In genomic region chr2:5041854-5042253, GRCm38 (mm10) we compare ENCODE assay signal across 23 mouse cellular contexts. TPM values are rescaled to one million over a fixed set of nuclear protein-coding genes. Genes with fewer than 3 reads are reported as not detected.
DNase-seq lines count a peak whose midpoint lies in the region; ATAC-seq and TF ChIP-seq lines count a peak whose summit lies in the region.
"Had no signal": no experiment of that assay in that cellular context is flagged by ENCODE, and none has a peak within 500 bp of the region (broad histone marks: within the 10 kb centered on the region; RNA-seq: fewer than 3 reads in every experiment).

No protein-coding gene starts in this region.

- H3K4me3 ChIP-seq in heart, embryonic 10.5 days, result no peak overlapping the region
- no peak overlapping the region for H3K4me3 ChIP-seq in liver, embryonic 13.5 days (replicated peaks)
- H3K4me3 ChIP-seq in small intestine, adult 2 months (ENCODE audit: low read depth, low read length), result no peak overlapping the region
- H3K4me3 ChIP-seq in intestine, postnatal 0 days (ENCODE audit: low read depth, low read length), result no peak overlapping the region
- H3K4me3 ChIP-seq: embryonic facial prominence, embryonic 12.5 days; heart, embryonic 12.5 days; hindbrain, embryonic 10.5 days; intestine, embryonic 15.5 days; kidney, embryonic 15.5 days; limb, embryonic 15.5 days; midbrain, embryonic 12.5 days had no signal

- H3K4me1 ChIP-seq in heart, embryonic 10.5 days, result peaks cover 25% of the 10 kb centered on the region; the same call in 1 of the 2 replicates
- peaks cover 67% of the 10 kb centered on the region for H3K4me1 ChIP-seq in liver, embryonic 13.5 days (replicated peaks)
- H3K4me1 ChIP-seq in small intestine, adult 2 months (ENCODE audit: control insufficient read depth, insufficient read depth, insufficient read length, low read length), result peaks cover 25% of the 10 kb centered on the region; the same call in 1 of the 2 replicates
- no peaks in the 10 kb centered on the region for H3K4me1 ChIP-seq in intestine, postnatal 0 days (replicated peaks; ENCODE audit: control insufficient read depth, insufficient read depth, low read length)
- H3K4me1 ChIP-seq: intestine, embryonic 15.5 days had no signal

- no peak for TF ChIP-seq CTCF in small intestine, adult 2 months (IDR thresholded peaks at IDR 0.05; ENCODE audit: extremely low read depth, insufficient read length, insufficient replicate concordance, low read depth, low read length)
- no peak for TF ChIP-seq CTCF in intestine, postnatal 0 days (IDR thresholded peaks at IDR 0.05; ENCODE audit: low read depth)

- 83% methylated on average over 5 of the region's 5 CpGs for WGBS in heart, embryonic 10.5 days
- 22% methylated on average over 5 of the region's 5 CpGs for WGBS in liver, embryonic 13.5 days (ENCODE audit: insufficient replicate concordance)
- WGBS in small intestine, adult 2 months, result 33% methylated on average over 5 of the region's 5 CpGs
- 62% methylated on average over 5 of the region's 5 CpGs for WGBS in intestine, postnatal 0 days

- no peaks in the 10 kb centered on the region for H3K9me3 ChIP-seq in heart, embryonic 10.5 days
- H3K9me3 ChIP-seq in liver, embryonic 13.5 days (replicated peaks), result no peaks in the 10 kb centered on the region
- H3K9me3 ChIP-seq in intestine, postnatal 0 days (ENCODE audit: control insufficient read depth), result no peaks in the 10 kb centered on the region
- H3K9me3 ChIP-seq: embryonic facial prominence, embryonic 12.5 days; heart, embryonic 12.5 days; hindbrain, embryonic 10.5 days; intestine, embryonic 15.5 days; kidney, embryonic 15.5 days; limb, embryonic 15.5 days; midbrain, embryonic 12.5 days had no signal

- H3K36me3 ChIP-seq in heart, embryonic 10.5 days, result no peaks in the 10 kb centered on the region
- H3K36me3 ChIP-seq in liver, embryonic 13.5 days, result peaks cover 40% of the 10 kb centered on the region
- peaks cover 66% of the 10 kb centered on the region for H3K36me3 ChIP-seq in small intestine, adult 2 months (ENCODE audit: control insufficient read depth, insufficient read depth, low read length)
- peaks cover 37% of the 10 kb centered on the region for H3K36me3 ChIP-seq in intestine, postnatal 0 days (ENCODE audit: control insufficient read depth, insufficient read depth)
- H3K36me3 ChIP-seq: embryonic facial prominence, embryonic 12.5 days; heart, embryonic 12.5 days; hindbrain, embryonic 10.5 days; intestine, embryonic 15.5 days; kidney, embryonic 15.5 days; limb, embryonic 15.5 days; midbrain, embryonic 12.5 days had no signal

- H3K27me3 ChIP-seq in heart, embryonic 10.5 days (ENCODE audit: insufficient read depth, poor library complexity, severe bottlenecking), result no peaks in the 10 kb centered on the region
- no peaks in the 10 kb centered on the region for H3K27me3 ChIP-seq in liver, embryonic 13.5 days
- H3K27me3 ChIP-seq in small intestine, adult 2 months (ENCODE audit: control insufficient read depth, insufficient read depth, low read length), result no peaks in the 10 kb centered on the region
- H3K27me3 ChIP-seq in intestine, postnatal 0 days (replicated peaks; ENCODE audit: control insufficient read depth, insufficient read depth, low read length), result no peaks in the 10 kb centered on the region
- H3K27me3 ChIP-seq: embryonic facial prominence, embryonic 12.5 days; heart, embryonic 12.5 days; intestine, embryonic 15.5 days; kidney, embryonic 15.5 days; limb, embryonic 15.5 days; midbrain, embryonic 12.5 days; Patski had no signal

- H3K9ac ChIP-seq in liver, embryonic 13.5 days, result peak overlapping the region; percentile 59; the same call in 1 of the 2 replicates
- H3K9ac ChIP-seq in intestine, postnatal 0 days (ENCODE audit: low read depth, low read length), result no peak overlapping the region
- H3K9ac ChIP-seq: embryonic facial prominence, embryonic 12.5 days; heart, embryonic 12.5 days; intestine, embryonic 15.5 days; kidney, embryonic 15.5 days; limb, embryonic 15.5 days; midbrain, embryonic 12.5 days had no signal

- H3K27ac ChIP-seq in heart, embryonic 10.5 days, result no peak overlapping the region
- peak overlapping the region; percentile 91 for H3K27ac ChIP-seq in liver, embryonic 13.5 days
- H3K27ac ChIP-seq in small intestine, adult 2 months (ENCODE audit: insufficient read depth, low read depth, low read length), result peak overlapping the region; percentile 42; the same call in 1 of the 2 replicates
- H3K27ac ChIP-seq in intestine, postnatal 0 days (ENCODE audit: low read depth, low read length), result no peak overlapping the region
- H3K27ac ChIP-seq: embryonic facial prominence, embryonic 12.5 days; hindbrain, embryonic 10.5 days; intestine, embryonic 15.5 days; kidney, embryonic 15.5 days; limb, embryonic 15.5 days; midbrain, embryonic 12.5 days had no signal

- peak overlapping the region; percentile 60 for H3K4me2 ChIP-seq in liver, embryonic 13.5 days
- H3K4me2 ChIP-seq in intestine, postnatal 0 days (replicated peaks; ENCODE audit: low read depth), result no peak overlapping the region
- H3K4me2 ChIP-seq: embryonic facial prominence, embryonic 12.5 days; heart, embryonic 12.5 days; intestine, embryonic 15.5 days; kidney, embryonic 15.5 days; limb, embryonic 15.5 days; midbrain, embryonic 12.5 days had no signal

- TF ChIP-seq POLR2A in small intestine, adult 2 months (IDR thresholded peaks at IDR 0.05; ENCODE audit: low read depth, low read length), result no peak

- ATAC-seq in liver, embryonic 13.5 days (ENCODE audit: low read depth), result peak; percentile 72
- ATAC-seq in intestine, postnatal 0 days, result no peak
- ATAC-seq: CD4-positive, CD25-positive, alpha-beta regulatory T cell, adult 4 months; forebrain, embryonic 14.5 days; hindbrain, embryonic 16.5 days; intestine, embryonic 15.5 days; Patski had no signal

- peak; percentile 83 for DNase-seq in heart, adult 11 months
- DNase-seq in heart, embryonic 10.5 days (ENCODE audit: low spot score), result no peak
- DNase-seq in c-Kit-positive CD71-positive TER-119-positive erythroid progenitor cells, embryonic 14.5 days (ENCODE audit: low spot score), result peak; percentile 47
- DNase-seq in liver, embryonic 13.5 days, result no peak
- no peak for DNase-seq in frontal cortex, postnatal 25 days (ENCODE audit: low spot score in 2 of 2)
- DNase-seq: adrenal gland, postnatal 36 days; cerebellum, adult 18-20 months; cerebellum, postnatal 14 days; kidney, postnatal 36 days; spleen, adult 18-20 months had no signal

RNA-seq across cellular contexts. Expression of gene Optn, which starts 22.0 kb away (rescaled TPM):
- polyA plus RNA-seq in heart, embryonic 10.5 days (2016; fragmentation: Nextera tagmentation; extraction: Ambion mirVana), result 10.0 and 13.2 TPM in 2 replicates
- polyA plus RNA-seq in liver, embryonic 13.5 days (2015; fragmentation: Nextera tagmentation; extraction: Ambion mirVana), result 15.2 and 18.4 TPM in 2 replicates
- 21.3 and 51.5 TPM in 2 replicates for polyA plus RNA-seq in small intestine, adult 2 months (2012; rRNA removed)
- 62.7 and 74.2 TPM in 2 replicates for polyA plus RNA-seq in intestine, postnatal 0 days (2015; fragmentation: Nextera tagmentation; extraction: Ambion mirVana)

RNA-seq across cellular contexts. Expression of gene Mcm10, which starts 29.3 kb away (rescaled TPM):
- polyA plus RNA-seq in heart, embryonic 10.5 days (2016; fragmentation: Nextera tagmentation; extraction: Ambion mirVana), result 31.8 and 43.5 TPM in 2 replicates
- 39.3 and 47.0 TPM in 2 replicates for polyA plus RNA-seq in liver, embryonic 13.5 days (2015; fragmentation: Nextera tagmentation; extraction: Ambion mirVana)
- 3.3 and 9.1 TPM in 2 replicates for polyA plus RNA-seq in small intestine, adult 2 months (2012; rRNA removed)
- polyA plus RNA-seq in intestine, postnatal 0 days (2015; fragmentation: Nextera tagmentation; extraction: Ambion mirVana), result 9.2 and 9.3 TPM in 2 replicates

Comparison
In these comparisons a context has a peak if more than half of its experiments do, and no peak if none do; other contexts are left out.
1. DNase-seq: peak in heart, adult 11 months (single experiment) and c-Kit-positive CD71-positive TER-119-positive erythroid progenitor cells, embryonic 14.5 days (single experiment); none in heart, embryonic 10.5 days (single experiment), liver, embryonic 13.5 days (single experiment) and frontal cortex, postnatal 25 days (0 of 2).
2. H3K27ac ChIP-seq: peak in liver, embryonic 13.5 days (single experiment) and small intestine, adult 2 months (single experiment); none in heart, embryonic 10.5 days (single experiment) and intestine, postnatal 0 days (single experiment).